Mouse (Mus musculus) small intestine, adult 2 months (tissue): ENCODE measurements around the gene Dctn5.

Experiments used
- CTCF ChIP-seq: fragments of 200-500 bp; IDR thresholded peaks from 2 replicates; pipeline ENCODE4 v1.5.1; 2012; ENCODE audit warnings: low read depth, mild to moderate bottlenecking, control low read depth, inconsistent platforms, low read length, moderate library complexity, mixed read lengths; ENCODE audit not compliant: insufficient replicate concordance, insufficient read length; ENCODE audit errors: extremely low read depth
- POLR2A ChIP-seq: fragments of 200-500 bp; IDR thresholded peaks from 2 replicates; pipeline ENCODE4 v1.6.1; 2012; ENCODE audit warnings: low read depth, mild to moderate bottlenecking, control low read depth, inconsistent platforms, low read length, moderate library complexity

GRCm38 (mm10) chr7:122184569-122184968 is 51.7 kb downstream of the Dctn5 start:
- no peak for TF ChIP-seq CTCF
- TF ChIP-seq POLR2A, result no peak
